Mouse (Mus musculus): Measurements from ENCODE around the gene Zfp583. TPM values are rescaled to one million over a fixed set of nuclear protein-coding genes. Genes with fewer than 3 reads are reported as not detected.

Gene Zfp583
- polyA plus RNA-seq, 3 experiments from 2014 or later = 0.39 to 0.92 (median 0.44) TPM

GRCm38 (mm10) chr7:6285842-6286705, 45.0 kb downstream of the Zfp583 start, which contains the start of gene Zfp667:
Gene Zfp667, plus strand, starts transcription at chr7:6286579.
- peak; percentile 66 for ATAC-seq

- ATAC-seq = no peak
Observed at GRCm38 (mm10) chr7:6285366-6285765, 45.7 kb downstream of the Zfp583 start.

GRCm38 (mm10) chr7:6284442-6285012, 46.6 kb downstream of the Zfp583 start:
- no peak for ATAC-seq

GRCm38 (mm10) chr7:6283451-6284075, 47.5 kb downstream of the Zfp583 start:
- ATAC-seq = peak; percentile 66

GRCm38 (mm10) chr7:6282749-6283148, 48.3 kb downstream of the Zfp583 start:
- peak; percentile 50 for ATAC-seq

- no peak for ATAC-seq
Observed at GRCm38 (mm10) chr7:6277906-6278305, 53.2 kb downstream of the Zfp583 start.

GRCm38 (mm10) chr7:6265695-6266094, 65.4 kb downstream of the Zfp583 start:
- peak; percentile 64 for ATAC-seq

Other genes starting within 250 kb of the Zfp583 start
- 1 to 10 TPM; 4.2 to 5.8 (median 4.3) TPM for gene Zfp787, start 175.3 kb downstream of the Zfp583 start, polyA plus RNA-seq (2017; shearing (Covaris generic))
- 1 to 10 TPM; 6.3 to 7.5 (median 6.4) TPM for gene Zfp444, start 159.1 kb downstream of the Zfp583 start, polyA plus RNA-seq (2017; shearing (Covaris generic))
- gene Galp, start 134.2 kb downstream of the Zfp583 start, polyA plus RNA-seq (2017; shearing (Covaris generic)) = not detected
- under 1 TPM in 1 of 3 experiments, not detected in 2; 0.85 TPM for gene Zscan5b, start 109.0 kb downstream of the Zfp583 start, polyA plus RNA-seq (2017; shearing (Covaris generic))
- not detected for gene Epp13, start 78.6 kb downstream of the Zfp583 start, polyA plus RNA-seq (2017; shearing (Covaris generic))
- 1 to 10 TPM; 3.3 to 7.6 (median 4.7) TPM for gene Zfp667, start 44.7 kb downstream of the Zfp583 start, polyA plus RNA-seq (2017; shearing (Covaris generic))
- gene Gm3854, start 12.5 kb upstream of the Zfp583 start, polyA plus RNA-seq (2017; shearing (Covaris generic)) = under 1 TPM in 2 of 3 experiments, not detected in 1; 0.62 to 0.90 TPM
- 1 to 10 TPM; 2.6 to 3.8 (median 3.4) TPM for gene Zfp78, start 32.0 kb upstream of the Zfp583 start, polyA plus RNA-seq (2017; shearing (Covaris generic))
- gene Zfp28, start 52.0 kb upstream of the Zfp583 start, polyA plus RNA-seq (2017; shearing (Covaris generic)) = 1 to 10 TPM; 3.6 to 5.1 (median 3.8) TPM
- gene Smim17, start 67.4 kb upstream of the Zfp583 start, polyA plus RNA-seq (2017; shearing (Covaris generic)) = not detected
- not detected for gene Gm20715, start 79.0 kb upstream of the Zfp583 start, polyA plus RNA-seq (2017; shearing (Covaris generic))
- gene Olfr1344, start 107.4 kb upstream of the Zfp583 start, polyA plus RNA-seq (2017; shearing (Covaris generic)) = not detected
- gene Olfr1336, start 124.9 kb upstream of the Zfp583 start, polyA plus RNA-seq (2017; shearing (Covaris generic)) = under 1 TPM in 2 of 3 experiments, not detected in 1; 0.05 to 0.09 TPM
- under 1 TPM in 1 of 3 experiments, not detected in 2; 0.08 TPM for gene Olfr1346, start 135.8 kb upstream of the Zfp583 start, polyA plus RNA-seq (2017; shearing (Covaris generic))
- not detected for gene Olfr5, start 155.7 kb upstream of the Zfp583 start, polyA plus RNA-seq (2017; shearing (Covaris generic))
- not detected for gene Olfr1347, start 168.5 kb upstream of the Zfp583 start, polyA plus RNA-seq (2017; shearing (Covaris generic))
- not detected for gene Olfr1348, start 177.5 kb upstream of the Zfp583 start, polyA plus RNA-seq (2017; shearing (Covaris generic))
- gene Olfr1349, start 191.7 kb upstream of the Zfp583 start, polyA plus RNA-seq (2017; shearing (Covaris generic)) = under 1 TPM in 1 of 3 experiments, not detected in 2; 0.13 TPM
- gene Olfr1350, start 233.6 kb upstream of the Zfp583 start, polyA plus RNA-seq (2017; shearing (Covaris generic)) = under 1 TPM in 1 of 3 experiments, not detected in 2; 0.35 TPM

All from inflammation-experienced regulatory T-cells, adult 6 months (primary cell).